Mouse (Mus musculus): ENCODE results near the gene Cfap43.

DNA sequence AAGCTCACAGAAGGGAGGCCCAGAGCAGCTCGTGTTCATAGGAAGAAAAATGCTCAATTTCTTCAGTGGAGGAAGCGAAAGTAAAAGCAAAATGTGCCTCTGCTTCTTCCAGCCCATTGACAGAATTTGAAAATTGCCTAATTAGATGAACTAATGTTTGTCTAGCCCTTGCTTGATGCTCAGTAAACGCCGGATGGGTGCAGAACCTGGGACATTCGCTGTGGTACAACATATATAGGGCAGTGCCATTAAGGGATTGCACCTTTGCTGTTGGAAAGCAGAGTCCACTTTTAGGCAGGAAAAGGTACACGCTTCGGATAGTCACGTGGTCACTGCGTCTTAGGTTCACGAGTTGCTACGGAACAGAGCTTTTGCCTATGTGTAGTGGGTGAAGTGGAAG, 17.4 kb upstream of the Cfap43 start:
- TF ChIP-seq USF1 (IDR thresholded peaks at IDR 0.05; ENCODE audit: low read depth) (no peak), MAX (IDR thresholded peaks at IDR 0.05; ENCODE audit: low read depth) (no peak), POLR2A (IDR thresholded peaks at IDR 0.05; ENCODE audit: insufficient read length, low read depth) (no peak), MYOG (IDR thresholded peaks at IDR 0.05; ENCODE audit: control insufficient read depth in 1 of 3, insufficient read depth in 1 of 3, insufficient read length in 2 of 3, low read depth in 2 of 3) (no peak), CEBPB (IDR thresholded peaks at IDR 0.05; ENCODE audit: insufficient read depth, poor library complexity, severe bottlenecking) (no peak), POLR2AphosphoS2 (IDR thresholded peaks at IDR 0.05; ENCODE audit: insufficient read length, low read depth) (no peak)
